Mouse (Mus musculus): ENCODE data around the gene Dnmt3a.

Gene Dnmt3a

DNA sequence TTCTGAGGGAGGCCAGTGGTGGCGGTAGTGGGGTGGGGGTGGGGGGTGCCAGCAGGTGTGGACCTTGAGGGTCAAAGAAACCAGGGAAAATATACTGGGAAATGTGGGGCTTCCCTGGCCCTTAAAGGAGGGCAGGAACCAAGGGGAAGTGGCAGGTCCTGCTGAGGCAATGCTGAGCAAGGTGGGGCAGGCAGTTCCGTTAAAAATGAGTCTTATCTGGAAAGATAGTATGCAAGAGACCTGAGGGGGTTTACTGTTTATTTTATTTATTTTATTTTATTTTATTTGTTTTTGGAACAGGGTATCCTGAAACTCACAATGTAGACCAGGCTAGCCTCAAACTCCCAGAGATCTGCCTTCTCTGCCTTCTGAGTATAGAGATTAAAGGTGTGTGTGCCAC, 50.9 kb downstream of the Dnmt3a start:
- no peak for DNase-seq

DNA sequence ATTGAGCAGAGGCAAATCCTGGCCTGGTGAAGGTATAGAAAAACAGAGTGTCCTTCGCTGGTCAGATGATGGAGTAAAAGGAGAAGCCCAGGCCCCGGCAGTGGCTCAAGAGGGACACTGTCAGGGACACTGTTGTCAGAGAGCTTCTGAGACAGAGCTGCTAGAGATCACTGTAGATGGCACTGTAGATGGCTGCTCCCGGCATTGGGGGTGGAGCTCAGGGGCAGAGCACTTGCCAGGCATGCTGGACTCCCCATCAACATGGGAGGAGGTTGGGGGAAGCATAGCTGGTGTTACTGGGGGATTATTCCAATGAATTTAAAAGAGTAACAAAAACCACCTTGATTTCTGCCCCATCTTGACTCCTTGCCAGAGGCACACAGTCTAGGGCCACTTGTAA, 51.4 kb downstream of the Dnmt3a start:
- DNase-seq: peak; percentile 72

DNA sequence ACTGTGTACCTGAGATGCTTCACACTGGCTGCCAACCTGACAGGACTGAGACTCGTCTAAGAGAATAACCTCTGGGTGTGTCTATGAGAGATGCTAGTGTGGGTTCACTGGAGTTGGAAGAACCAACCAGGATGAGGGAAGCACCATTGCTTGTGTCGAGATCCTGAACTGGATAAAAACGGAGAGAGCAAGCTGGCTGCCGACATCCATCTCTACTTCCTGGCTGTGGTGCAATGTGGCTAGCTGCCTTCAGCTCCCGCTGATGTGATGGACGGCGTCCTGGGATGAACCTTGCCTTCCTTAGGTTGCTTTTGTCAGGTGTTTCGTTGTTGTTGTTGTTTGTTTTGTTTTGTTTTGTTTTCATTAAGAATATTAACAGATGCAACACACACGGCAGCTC, 52.0 kb downstream of the Dnmt3a start:
- peak; percentile 53 for DNase-seq

DNA sequence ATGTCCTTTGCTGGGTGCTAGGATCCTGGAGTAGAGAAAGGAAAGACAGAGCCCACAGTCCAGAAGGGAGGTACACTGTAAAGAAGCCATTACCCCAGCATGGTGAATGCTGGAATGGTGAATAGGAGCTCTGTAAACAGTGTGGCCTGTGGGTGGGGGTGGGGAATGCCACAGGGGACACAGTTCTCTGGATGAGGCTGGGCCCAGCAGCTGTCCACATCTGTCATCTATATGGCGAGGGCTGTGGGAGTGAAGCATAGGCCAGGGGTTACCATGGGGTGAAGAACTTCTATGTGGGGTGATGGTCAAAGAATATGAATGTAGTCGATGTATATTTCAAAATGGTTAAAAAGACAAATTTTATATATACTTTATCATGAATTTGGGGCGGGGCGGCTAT, 52.9 kb downstream of the Dnmt3a start:
- no peak for DNase-seq

DNA sequence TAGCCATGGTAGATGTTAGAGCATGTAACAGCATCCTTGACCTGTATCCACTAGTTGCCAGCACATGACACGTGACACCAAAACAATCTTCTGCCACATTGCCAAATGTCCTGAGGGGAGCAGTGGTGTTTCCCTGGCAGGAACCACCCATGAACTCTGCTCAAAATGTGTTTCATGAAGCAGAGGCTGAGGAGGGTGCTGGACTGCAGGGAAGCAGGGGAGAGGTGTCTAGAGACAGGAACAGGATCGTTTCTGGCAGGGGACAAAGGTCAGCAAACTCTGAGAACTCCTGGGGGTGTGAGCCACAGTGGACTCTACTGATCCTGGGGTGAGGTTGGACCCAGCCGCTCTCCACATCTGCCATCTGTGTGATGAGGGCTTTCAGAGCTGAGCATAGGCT, 53.7 kb downstream of the Dnmt3a start:
- DNase-seq: no peak

DNA sequence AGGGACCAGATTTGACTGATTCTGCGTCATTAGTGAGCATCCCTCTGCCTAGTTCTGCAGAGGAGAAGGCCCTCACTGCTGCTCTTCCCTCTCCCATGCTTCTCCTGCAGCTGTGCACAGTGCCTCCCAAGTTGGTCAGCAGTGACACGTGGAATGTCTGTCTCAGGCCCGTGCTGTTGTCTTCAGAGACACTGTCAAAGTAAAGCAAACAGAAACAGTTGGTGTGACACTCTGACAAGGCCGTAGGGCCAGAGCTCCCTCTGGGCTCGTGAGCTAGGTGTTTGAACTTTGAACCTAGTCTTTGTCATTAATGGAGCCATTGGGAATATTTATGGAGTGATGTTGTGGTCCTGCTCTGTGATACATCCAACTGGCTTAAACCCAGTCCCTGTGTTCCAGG, 54.2 kb downstream of the Dnmt3a start:
- DNase-seq: no peak

DNA sequence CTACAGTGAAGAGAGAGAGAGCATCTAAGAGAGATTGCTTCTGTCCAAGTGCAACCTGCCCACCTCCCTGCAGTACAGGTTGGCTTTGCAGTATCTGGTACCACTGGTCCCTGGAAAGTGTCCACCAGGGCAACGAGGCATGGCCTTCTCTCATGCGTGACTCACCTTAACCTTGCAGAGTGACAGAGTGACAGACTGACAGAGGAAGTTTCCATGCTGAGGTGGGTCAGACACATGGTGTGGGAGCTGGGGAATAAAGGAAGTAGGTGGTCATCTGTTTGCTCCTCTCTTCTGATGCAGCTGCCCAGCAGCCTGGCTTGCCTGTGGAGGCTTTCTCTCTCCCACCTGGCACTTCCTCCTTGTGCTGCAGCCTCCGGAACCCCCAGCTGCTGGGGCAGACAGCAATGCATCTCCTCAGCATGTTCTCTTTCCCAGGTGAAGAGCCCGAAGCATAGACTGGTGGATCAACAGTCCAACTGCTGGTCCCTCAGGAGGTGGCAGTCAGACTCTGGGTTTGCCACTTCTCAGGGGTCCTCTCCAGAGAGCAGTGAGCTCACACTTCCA, 55.9 kb downstream of the Dnmt3a start:
- no peak for DNase-seq

DNA sequence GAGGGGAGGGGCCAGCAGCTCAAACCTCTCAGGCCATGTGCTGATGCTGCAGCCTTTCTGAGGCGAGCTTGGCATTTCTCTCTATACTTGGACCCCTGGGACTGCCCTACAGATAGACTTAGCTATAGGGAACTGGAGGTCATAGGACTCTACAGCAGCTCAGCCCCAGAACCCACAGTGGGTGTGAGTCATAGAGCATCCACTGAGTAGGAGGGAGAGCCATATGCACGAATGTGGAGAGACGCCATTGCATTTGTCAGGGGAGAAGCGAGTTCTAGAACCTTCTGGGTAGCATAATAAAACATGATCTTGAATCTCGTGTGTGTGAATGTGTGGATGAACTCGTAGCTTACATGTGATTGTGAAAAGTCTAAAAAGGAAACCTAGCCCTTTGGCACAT, 56.4 kb downstream of the Dnmt3a start:
- DNase-seq: no peak

DNA sequence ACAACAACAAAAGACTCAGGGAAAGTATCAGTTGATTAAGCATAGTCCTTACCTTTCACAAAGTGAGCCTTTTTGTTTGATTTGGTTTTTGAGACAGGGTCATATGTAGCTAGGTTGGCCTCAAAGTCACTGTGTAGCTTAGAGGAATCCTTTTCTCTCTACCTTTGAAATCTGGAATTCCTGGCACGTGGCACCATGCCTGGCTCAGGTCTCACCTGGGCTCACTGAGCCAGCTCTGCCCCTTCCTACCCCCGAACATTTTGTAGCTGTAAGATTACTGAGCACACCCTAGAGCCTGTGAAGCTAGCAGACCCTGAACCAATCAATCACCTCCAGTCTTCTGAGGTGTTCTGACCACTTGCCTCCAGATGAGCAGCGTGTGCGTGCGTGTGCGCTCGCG, 58.4 kb downstream of the Dnmt3a start:
- no peak for DNase-seq

DNA sequence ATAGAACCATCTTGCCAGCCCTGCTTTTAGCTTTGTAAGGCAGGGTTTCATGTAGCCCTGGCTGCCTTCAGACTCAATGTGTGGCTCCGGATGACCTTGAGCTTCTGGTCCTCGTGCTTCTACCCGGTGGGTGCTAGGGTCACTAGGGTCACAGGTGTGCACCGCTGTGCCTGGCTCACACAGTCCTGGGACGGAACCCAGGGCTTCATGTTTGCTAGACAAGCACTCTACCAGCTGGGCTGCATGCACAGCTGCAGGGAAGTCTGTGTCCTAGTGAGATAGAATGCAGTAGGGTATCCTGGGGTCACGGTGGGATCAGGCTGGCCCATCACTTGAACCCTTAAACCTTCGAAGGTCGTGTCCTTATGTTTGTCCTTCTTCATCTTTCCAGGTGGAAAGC, 59.8 kb downstream of the Dnmt3a start:
- DNase-seq: no peak

DNA sequence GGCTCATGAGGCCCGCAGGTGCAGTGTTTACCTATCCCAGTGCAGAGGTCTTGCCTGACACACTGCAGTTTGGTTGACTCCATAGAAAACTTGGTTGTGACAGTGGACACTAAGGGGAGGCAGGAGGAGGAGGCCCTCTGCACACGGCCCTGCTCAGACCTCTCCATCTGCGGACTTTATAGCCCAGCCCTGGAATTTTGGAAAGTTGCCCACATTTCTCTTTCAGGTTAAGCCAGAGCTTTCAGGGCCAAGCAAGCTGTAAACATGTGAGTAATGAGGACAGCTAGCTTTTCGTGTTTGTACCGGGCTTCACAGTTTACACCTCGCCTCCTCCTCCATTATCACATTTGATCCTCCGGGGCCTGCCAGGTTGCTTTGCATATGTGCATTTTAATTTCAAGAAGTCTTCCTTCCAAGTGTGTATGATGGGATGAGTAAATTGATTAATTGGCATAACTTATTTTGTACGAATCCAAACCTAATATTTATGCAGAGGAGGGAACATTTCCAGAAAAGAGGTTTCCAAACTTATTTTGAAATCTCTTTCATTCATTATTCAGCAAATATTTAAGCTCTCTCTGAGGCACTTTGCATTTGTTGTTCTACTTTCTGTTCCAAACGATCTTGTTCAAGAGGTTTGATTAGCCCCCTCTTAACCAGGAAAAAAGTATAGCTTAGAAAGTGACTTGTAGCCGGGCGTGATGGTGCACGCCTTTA, 61.0 kb downstream of the Dnmt3a start:
- peak; percentile 79 for DNase-seq

DNA sequence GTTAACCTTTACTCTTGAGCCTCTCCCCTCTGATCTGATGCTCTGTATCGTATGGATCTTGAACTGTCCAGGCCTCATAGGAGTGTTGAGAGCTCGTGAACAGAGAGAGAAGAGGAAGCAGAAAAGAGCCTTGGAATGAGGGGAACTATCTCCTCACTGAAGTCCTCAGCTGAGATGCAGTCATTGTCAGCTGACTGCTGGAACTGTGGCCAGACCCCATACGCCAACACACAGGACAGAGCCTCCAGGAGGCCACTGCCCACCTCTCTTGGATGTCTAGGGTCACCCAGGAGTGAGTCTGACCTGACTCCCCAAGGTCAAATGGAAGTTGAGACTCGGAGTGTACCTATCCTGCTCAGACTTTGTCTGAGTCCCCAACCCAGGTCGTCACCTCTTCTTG, 62.3 kb downstream of the Dnmt3a start:
- DNase-seq: no peak

DNA sequence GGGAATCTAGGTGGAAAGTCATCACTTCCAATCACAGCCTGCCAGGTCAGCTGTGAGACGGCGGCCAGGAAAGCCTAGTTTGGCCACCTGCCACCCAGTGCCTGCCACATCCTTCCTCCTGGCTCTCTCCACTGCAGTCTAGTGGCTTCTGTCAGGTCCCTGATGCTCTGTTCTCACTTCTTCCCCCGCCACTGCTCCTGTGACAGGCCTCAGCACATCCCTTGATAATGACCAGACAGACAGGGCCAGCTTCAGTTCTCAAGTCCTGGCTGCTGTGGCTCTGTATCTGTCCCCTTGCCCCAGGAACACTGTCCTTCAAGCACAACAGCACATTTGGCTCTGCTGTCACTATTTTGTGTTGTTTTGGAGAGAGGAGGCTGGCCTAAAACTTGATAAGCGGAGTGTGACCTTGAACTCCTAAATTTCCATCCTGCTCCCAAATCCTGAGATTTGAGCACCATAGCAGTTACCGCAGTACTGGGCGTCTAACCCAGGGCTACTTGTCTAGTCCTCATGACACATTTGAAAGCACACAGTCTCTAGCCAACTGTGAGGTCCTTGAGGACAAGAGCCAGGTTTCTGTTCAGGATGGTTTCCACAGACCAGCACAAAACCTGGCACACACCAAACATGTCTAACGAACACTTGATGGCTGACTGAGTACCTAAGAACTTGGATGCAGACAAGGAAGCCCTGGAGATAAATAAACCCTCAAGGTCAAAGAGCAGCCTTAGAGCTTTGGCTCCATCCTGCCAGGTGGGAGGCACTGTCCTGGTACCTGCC, 63.1 kb downstream of the Dnmt3a start:
- peak; percentile 84 for DNase-seq

DNA sequence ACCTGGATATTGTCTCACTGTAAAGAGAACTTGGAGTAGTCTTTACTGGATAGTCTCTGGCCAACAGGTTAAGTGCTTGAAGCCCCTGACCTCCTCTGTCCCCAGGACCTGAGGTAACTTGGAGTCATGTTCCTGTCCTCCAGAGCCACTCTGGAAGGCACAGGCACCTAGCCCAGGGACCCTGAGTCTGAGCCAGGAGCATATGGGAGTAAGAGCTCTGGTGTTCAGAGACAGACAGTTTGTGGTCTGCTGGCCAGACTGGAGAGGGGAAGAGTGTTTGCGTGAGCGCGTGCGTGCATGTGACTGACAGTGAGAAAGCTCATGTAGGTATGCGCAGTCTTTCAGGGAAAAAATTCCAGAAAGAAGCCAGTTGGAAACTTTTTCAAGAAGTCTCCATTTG, 64.2 kb downstream of the Dnmt3a start:
- peak; percentile 73 for DNase-seq

DNA sequence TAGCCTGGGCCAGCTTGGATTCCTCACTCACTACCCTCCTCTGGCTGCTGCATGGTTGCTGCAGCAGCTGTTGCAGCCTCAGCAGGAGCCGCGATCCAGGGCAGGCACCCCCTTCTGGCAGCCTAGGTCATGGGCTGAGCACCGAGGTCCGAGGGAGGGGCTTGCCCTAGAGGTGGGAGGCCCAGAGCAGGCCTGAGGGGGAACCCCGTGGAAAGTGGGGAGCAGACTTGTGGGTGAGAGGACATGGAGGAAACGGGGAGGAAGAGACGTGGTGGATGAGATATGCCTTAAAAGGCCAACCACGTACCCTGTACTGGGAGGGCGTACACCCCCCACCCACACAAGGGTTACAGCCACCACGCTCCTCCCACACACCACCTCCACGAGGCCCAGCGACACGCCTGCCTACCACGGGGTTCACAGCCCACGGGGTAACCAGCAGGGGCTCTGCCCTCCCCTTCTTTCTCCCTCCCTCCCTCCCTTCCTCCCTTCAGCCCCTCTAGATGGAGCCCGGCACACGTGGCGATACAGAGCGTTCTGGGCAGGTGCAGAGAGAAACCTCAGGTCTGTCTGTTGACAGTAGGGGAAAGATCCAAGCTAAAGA, 65.2 kb downstream of the Dnmt3a start:
- no peak for DNase-seq

DNA sequence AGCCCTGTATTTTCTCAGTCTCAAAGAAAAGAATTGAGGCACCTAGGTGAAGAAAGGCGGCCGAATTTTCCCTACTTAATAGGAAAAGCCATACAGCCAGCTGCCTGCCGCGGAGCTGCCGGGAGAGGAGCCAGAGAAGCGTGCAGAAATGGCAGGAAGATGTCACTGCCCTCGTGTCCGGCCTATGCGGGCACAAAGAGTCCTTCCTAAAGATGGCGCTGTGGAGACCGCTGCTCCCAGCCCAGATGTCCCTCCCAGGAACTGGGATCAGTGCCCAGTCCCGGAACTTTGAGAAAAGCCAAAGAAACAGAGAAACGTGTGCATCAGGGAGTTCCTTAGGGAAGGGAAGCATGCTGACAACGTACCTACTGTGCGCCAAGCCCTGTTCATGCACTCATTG, 65.8 kb downstream of the Dnmt3a start:
- peak; percentile 86 for DNase-seq

DNA sequence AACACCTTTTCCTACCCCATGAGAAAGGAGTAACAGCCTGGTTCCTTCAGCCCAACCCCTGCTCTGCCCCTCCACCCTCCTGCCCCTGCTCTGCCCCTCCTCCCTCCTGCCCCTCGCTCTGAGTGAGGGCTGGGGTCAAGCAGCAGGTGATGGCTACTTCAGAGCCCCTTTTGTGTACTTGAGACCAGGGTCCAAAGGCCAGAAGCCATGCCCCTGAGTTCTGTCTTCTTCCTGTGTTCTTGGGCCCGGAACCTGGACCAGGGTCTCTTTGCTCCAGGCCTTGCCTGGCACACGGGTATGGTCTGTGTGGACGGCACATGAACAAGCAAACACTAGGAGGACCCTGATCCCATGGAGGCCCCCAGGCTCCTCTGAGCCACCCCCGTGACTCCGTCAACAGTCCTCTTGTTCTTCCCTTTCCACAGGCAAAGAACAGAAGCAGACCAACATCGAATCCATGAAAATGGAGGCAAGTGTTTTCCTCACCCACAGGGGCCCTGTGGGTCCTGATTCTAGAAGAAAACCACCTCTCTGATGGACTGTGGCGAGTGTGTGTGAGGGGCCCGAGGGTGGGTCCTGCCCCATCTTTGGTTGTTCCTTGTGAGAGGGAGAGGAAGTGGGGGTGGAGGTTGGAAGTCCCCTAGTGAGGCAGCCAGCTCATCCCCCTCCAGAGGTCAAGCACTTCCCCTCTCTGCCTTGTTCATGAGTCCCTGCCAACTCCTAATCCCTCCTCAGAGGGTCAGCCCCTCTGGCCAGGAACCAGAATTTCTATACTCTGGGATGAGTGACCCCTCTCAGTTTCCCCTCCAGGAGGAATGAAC, 66.8 kb downstream of the Dnmt3a start:
- DNase-seq: no peak

DNA sequence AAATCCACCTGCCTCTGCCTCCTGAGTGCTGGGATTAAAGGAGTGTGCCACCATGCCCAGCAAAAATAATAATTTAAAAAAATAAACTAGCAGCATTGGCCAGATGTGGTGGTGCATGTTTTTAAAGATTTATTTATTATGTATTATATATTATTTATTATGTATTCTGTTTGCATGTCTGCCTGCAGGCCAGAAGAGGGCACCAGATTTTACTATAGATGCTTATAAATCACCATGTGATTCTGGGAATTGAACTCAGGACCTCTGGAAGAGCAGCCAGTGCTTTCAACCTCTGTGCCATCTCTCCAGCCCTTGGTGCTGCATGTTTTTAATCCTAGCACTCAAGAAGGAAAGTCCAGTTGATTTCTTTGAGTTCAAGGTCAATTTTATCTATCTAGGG, 69.7 kb downstream of the Dnmt3a start:
- no peak for DNase-seq

DNA sequence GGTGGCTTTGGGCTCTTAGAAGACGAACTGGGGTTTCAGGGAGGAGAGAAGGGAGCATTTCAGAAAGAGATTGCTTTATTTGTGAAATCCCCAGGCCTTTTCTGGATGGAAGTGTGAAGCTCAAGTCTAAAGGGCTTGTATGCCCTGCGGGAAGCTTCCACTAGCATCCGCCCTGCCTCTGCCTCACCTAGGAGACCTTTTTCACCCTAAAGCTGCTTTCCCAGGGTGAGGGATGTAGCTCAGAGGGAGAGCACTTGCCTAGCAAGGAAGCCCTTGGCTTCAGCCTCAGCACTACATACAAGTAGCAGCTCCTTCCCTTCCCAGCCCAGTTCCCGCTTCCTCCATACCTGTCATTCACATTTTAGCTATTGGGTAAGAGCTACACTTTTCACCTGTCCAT, 71.6 kb downstream of the Dnmt3a start:
- no peak for DNase-seq

DNA sequence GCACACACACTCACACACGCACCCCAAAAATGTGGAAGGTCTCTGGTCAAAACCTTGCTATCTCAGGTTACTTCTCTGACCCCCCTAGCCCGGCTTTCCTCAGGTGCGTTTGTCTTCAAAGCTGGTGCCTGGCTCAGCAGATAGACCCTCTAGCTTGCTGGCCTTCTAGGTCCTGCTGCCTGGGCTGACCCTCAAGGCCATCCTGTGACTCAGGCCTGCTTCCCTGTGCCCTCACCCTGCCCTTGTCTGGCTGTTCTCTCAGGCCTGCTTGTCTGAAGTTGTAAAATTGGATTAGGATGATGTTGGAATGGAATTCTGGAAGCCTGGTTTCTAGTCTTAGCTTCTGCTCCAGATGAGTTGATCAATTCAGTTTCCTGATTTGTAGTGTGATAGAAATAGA, 75.7 kb downstream of the Dnmt3a start:
- DNase-seq: no peak

DNA sequence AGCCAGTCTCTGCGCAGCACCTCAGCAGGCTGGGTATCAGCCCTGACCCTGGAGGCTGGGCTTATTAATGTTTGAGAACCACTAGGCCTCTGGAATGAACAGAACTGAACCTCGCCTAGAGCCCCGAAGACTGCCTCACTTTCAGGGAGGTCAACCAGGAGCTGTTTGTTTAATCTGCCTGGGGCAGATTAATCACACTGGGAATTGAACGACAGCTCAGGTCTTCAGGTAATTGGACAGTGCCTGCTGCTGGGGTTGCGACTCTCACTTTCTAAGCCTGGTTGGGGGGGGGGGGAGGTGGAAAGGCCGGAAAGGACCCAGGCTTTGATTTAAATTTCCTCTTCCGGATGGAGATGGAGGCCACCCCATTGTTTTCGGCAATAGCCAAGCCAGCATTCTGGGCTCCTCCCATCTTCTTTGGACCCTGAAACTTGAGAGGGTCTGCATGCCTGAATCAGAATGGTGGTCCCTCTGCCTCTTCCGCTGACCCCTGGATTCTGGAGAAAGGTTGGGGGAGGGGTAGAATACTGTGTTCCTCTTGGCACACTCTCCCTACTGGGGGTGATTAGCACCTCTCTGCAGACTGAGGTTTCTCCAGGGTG, 79.2 kb downstream of the Dnmt3a start:
- no peak for DNase-seq

DNA sequence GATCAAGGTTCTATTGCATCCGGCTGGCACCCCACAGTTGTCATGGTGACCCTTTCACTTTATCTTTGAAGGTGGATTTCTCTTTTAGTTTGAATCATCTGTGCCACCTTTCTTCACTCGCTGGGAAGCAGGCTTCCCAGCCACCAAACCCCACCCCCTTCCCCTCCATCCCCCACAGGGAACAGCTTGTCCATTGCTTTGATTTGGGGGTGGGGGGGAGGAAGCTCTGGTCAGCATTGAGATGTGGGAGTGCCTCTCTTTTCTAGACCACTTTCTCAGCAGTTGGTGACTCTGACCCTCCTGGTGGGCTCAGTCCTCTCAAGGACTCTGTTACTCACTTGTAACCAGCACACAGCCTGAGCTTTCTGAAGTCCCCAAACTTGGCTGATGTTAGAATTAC, 80.8 kb downstream of the Dnmt3a start:
- DNase-seq: peak; percentile 44

All from cerebellum, adult 9-11 months (tissue).